Mouse (Mus musculus) T-cell, adult 2 months (primary cell): Measurements from ENCODE around the gene Asl.

ENCODE experiments used
- DNase-seq: peaks from one replicate; pipeline ENCODE4 v3.0.0; 2022; ENCODE audit warnings: low spot score

The Asl gene

DNA sequence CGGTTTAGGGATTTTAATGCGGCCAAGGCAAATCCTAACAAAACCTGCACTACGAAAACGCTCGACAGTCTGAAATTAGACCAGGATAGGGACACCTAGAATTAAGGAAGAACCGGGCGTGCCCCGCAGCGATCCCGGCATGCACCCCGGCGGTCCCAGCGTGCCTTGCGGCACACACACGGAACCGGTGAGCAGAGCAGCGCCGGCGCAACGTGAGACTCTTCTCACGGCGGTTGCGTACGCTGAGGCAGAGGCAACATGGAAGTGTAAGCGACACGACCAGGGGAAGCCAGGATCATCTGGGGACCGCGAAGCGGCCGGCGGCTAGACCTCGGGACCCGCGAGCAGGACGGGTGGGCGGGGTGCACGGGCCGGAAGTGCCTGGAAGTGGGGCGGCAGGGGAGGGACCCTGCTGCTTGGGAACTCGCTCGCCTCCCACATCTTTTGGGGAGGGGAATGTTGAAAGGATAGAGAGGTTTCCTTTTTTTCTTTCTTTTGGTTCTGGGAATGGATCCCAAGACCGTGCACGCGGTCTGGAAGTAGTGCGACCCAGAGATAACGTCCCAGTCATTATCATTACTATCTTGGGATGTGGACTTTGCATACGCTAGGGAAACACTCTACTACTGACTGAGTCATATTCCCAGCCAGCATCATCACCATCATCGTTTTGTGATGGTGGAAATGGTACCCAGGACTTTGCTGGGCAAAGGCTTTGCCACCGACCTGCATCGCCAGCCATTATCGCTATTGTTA lies at the start of gene Asl, which contains the start of gene Crcp:
TSS of gene Asl (minus strand) at position 106 of the 756 bp plus-strand sequence.
TSS of gene Crcp (plus strand) at position 149 of the 756 bp plus-strand sequence.
- peak; percentile 80 for DNase-seq

DNA sequence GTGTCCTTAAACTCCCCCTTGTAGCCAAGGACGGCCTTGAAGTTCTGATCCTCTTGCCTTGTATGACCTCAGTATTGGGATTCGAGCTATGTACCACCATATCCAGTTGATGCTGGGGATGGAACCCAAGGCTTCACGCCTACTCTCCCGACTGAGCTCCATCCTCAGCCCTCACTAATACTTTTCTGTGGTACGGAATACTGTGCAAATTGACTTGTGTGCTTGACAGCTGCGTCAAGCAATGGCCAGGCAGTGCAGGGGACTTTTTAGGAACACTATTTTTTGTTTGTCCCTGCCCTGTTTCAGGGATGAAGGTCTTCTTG lies 49.7 kb upstream of the Asl start:
- DNase-seq, result no peak

DNA sequence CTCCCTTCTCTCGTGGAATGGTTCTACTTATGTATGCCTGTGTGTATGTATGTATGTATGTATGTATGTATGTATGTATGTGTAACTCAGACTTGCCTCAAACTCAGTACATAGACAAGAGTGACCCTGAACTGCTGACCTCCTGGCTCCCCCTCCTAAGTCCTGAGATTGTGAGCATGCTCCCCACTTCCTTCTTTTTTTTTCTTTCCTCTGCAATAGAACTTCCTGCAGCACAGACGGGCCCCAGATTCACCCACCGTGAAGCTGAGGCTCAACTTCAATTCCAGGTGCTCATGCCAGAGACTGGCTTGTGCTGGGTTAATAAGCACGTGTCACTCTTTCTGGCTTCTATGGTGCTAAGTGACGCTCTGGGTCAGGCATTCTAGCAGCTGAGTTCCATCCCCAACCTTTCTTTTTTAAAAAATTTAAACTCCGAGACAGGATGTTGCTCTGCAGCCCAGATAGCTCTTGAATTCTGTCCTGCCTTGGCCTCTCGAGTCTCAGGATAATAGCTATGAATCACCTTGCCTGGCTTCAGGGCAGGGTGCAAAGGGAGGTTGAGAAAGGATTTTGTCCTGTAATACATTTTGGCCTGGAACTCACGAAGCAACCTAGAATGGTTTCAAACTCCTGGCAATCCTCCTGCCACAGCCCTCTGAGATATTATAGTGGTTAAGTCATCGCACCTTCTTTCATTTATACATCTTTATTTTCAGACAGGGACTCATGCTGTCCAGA lies 49.2 kb upstream of the Asl start:
- DNase-seq, result no peak

DNA sequence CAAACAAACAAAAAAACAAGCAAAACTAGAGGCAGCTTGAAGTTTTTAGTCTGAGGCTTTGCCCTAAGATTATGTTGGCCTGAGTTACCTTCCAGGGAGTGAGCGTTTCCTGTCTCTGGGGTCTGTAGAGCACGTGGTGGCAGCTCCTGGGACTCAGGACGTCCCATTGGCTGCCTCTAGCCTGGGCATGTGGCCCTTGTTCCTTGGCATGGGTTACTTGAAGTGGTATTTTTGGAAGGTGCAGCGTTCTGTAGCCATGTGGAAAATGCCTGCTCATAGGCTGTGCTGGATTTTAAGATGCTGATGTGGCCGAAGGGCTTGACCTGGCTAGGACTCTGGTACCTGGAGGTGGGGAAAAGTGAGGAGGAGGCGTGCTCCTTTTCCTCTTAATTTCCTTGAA lies 47.3 kb upstream of the Asl start:
- no peak for DNase-seq

DNA sequence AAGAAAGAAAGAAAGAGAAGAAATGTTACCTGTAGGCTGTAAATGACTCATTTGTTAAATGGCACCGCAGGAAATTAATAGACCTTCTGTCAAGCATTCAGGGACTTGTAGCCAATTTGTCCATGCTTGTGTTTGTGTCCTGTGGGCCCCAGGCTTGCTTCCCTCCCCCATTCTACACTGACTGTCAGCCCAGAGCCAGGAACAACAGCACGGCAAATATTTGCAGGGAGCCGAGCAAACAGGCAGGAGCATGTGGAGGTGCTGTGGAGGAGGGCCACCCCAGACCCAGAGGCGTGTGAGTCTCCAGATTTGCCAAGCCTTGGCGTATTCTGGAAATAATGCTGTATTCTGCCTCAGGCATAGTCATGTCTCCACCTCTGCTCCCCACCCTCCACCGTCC lies 45.4 kb upstream of the Asl start:
- DNase-seq, result no peak

DNA sequence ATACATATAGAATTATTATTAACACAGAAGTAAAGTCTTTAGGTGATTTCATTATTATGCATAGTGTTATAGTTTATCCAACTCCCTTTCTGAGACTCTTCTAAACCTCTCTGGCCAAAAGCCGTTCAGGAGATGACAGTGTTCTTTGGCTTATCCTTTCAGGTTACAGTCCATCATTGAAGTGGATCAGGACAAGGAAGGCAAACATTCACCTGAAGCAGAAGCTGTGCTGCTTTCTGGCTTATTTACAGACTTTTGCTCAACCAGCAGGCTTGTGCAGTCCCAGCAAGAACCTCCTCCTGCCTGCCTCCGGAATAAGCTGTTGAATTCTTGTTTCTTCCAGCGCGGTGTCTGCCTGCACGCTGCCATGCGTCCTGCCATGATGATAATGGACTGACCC lies 44.0 kb upstream of the Asl start, which contains the start of gene Tpst1:
TSS of gene Tpst1 (plus strand) at position 301 of the 400 bp plus-strand sequence.
- DNase-seq, result no peak

DNA sequence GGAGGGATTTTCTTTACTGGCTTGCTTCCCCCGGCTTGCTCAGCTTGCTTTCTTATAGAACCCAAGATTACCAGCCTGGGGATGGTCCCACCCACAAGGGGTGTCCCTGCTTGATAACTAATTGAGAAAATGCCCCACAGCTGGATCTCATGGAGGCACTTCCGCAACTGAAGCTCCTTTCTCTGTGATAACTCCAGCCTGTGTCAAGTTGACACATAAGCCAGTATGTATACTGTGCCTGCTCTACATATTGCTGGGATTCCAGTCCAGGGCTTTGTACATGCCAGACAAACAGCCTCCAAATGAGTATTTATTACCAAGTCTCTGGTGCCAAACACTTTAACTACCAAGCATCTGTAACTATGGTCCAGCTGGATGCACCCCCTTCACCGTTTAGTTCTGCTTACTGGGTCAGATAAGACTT lies 38.8 kb upstream of the Asl start:
- no peak for DNase-seq

DNA sequence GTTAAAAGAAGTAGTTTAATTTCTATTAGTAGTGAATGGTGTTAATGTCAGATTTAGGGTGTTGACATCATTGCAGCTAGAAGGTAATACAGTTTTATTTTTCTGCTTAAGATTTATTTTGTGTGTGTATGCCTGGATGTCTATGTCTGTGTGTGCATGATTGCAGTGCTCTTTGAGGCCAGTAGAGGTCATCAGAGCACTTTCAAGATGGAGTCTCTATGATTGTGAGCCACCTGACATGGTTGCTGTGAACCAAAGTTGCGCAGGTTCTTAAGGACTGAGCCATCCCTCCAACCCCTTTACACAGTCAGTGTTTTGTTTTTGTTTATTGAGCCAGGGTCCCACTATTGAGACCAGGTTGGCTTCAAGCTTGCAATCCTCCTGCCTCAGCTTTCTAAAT lies 36.5 kb upstream of the Asl start:
- DNase-seq, result no peak

DNA sequence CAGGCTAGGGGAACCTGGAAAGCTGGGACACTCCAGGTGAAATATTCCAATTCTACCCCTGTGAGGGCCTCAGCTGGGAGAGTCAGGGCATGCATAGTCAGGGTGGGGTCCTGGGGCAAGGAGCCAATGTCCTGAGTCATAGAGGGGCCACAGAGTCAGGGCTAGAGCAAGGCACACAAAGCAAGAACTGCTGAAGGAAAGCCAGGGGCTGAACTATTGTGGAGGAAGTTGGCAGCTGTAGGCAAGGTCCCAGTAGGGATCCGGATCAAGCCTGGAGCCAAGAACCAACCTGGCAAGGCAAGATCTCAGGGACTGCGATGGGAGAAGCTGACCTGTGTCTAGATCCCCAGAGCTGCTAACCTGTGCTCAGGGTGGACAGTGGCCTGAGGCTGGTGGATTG lies 34.7 kb upstream of the Asl start:
- DNase-seq, result no peak

DNA sequence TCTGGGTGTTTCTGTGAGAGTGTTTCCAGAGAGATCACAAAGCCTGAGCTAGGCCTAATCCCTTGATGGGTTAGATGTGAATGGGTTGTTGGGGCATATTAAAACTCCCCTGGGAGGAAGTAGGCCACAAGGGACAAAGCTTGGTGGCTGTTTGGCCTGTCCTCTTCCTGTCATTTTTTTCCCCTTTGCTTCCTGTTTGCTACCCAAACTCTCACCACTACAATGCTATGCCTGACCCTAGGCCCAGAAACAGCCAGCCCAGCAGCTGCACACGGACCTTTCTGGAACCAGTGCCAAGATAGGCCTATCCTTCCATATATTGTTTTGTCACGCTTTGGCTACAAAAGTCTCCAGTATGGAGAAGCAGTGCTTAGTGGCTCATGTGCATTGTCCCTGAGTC lies 33.0 kb upstream of the Asl start:
- DNase-seq, result no peak

DNA sequence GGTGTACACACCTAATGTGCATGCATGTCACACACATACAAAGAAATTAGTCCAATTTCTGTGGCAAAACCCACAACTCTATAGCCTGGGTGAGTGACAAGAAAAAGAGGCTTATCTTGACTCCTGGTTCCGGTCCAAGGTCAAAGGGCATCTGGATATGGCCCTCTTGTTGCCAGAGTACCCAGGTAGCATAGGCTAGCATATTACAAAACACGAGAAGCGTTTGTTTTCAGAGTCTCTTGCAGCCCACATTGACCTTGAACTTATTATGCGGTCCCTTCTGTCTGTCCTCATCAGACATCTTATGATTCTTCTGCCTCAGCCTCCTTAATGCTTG lies 31.2 kb upstream of the Asl start:
- DNase-seq, result no peak

DNA sequence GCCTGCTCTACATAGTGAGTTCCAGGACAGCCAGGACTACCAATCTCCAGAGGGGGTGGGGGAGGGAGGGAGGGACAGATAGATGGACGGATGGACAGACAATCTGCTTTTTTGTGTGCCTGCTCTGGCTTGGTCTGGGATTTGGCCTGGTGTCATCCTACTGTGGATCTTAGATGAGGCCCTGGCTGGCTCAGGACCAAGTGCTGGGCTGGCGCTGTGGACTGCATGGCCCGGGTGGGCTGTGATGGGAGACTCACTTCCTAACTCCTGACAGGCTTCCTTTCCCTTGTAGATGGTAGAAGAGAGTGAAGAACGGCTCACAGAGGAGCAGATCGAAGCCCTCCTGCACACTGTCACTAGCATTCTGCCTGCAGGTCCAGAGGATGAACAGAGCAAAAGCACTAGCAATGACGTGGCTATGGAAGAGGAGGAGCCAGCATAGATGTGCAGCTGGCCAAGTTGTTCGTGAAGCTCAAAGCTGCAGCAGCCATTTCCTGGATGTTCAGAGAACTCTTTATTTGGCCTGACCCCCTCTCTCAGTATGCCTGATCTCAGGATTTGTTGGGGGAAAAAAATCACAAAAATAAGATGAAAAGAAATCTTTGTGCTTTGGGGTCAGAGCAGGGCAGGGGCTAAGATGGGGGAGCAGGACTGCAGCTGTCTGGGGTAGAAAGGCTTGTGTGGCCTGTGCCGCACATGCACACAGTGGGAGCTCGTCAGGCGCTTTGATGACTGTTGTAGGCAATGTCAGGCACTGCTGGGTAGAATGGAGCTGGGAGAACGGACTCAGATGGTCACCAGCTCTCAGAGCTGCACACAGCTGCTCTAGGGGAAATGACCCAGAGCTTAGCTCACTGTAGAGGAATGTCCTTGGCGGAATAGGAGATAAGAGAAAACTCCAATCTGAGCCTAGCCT lies 30.6 kb upstream of the Asl start:
- no peak for DNase-seq

DNA sequence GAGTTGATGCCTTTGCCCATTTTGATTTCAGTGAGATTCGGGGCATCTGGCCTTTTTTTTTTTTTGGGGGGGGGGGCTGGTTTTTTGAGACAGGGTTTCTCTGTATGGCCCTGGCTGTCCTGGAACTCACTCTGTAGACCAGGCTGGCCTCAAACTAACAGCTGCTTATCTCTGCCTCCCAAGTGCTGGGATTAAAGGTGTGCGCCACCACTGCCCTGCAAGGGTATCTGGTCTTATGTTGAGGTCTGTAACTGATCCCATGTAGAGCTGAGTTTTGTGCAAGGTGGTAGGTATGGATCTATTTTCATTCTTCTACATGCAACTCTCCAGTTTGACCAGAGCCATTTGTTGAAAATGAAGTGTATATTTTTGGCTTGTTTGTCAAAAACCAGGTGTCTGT lies 27.3 kb upstream of the Asl start:
- DNase-seq, result no peak

DNA sequence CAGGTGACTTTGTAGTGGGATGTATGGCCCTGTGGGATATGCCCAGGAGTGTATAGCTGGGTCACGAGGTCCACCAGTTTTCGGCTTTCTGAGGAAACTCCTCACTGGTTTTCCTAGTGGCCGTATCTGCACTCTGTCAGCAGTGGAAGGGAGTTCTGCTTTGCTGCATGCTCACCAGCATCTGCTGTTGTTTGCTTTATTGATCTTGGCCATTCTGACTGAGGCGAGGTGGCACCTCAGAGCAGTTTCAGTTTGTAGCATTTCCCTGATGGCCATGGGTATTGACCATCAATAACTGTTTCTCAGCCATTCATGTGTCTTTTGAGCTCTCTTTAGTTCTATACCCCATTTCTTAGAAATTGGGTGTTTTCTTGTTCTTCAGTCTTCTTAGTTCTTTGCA lies 26.6 kb upstream of the Asl start:
- DNase-seq, result no peak

DNA sequence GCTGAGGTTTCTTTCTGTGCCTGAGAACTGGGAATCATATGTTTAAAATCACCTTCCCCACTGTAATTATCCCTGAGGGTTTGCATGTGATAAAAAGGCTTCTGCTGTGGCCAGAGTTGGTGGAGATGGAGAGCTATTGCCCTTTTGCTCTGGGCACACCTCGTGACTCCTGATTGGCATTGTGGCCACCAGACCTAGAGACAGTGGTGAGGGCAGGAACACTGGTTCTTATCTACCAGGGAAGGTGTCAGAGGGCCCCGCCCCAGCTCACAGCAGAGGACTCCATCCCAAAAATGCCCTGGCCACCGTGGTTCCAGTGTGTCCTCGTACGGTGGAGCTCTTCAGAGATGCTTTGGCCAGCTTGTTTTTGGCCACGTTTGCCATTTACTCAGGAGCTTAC lies 23.9 kb upstream of the Asl start:
- no peak for DNase-seq

DNA sequence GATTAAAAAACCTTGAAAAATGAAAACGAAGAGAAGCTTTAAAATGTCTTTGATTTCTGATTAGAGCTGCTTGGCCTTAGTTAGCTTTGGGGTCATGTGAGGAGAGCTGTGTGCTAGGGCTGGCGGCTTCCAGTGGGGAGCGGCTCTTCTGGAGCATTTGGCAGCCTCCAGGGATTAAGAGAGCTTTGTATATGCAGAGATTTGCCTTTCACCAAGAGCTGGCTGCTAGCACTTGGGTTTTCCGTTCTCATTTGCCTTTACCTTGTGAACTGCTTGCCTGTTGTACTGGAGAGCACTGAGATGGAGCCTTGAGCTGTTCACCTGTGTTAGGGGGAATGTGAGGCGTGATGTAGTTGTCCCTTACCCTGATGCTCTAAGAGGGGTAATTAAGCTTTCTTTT lies 23.5 kb upstream of the Asl start:
- no peak for DNase-seq

DNA sequence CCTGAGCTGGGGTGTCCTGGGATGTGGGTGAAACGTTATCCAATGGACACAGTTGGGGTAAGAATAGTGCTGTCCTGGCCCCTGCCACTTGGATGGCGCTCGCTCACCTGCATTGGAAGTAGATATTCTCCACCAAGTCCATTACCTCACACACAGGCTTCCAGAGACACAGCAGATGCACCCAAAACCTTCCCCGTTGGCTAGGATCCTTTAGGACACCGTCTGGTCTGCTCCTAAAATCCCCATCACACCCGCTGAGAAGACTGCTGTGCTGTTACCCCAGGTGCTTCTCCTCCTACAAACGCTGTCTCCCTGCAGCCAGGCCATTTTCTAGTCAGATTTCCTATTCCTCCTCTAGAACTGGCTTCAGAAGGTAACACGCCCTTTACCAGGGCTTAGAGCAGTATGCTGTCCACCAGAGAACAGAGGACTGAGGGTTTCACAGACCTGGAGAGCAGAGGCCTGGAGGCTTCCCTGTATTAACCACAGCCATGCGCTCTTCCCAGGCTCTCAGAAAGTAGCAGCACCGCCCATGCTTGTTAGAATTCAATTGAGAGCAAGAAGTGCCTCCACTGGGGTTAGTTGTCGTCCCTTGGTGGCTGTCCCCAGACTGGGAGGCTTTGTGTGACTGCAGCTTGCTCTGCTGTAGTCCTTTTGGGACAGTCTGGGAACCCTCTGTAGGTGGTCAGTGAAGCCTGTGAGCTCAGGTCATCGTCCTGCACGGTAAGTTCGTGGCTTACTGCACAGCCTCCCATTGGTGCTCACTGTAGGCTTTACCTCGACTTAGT lies 22.2 kb upstream of the Asl start:
- DNase-seq, result no peak

DNA sequence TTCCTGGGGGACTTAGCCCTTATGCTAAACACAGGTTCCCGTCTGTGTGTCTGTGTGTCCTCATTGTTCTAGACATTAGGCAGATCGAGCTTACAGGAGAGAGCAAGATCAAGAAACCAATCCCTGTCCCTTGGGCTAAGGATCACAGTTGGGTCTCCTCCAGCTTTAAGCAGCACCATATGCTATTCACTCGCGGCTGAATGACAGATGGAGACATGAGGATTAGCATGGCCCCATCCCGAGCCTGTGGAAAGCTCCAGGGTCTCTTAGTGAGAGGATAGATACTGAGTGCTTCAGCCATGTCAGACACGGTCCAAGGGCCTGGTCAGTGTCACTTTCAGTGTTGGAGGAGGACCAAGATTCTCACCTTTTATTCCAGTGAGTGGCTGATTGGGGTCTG lies 21.4 kb upstream of the Asl start:
- no peak for DNase-seq

DNA sequence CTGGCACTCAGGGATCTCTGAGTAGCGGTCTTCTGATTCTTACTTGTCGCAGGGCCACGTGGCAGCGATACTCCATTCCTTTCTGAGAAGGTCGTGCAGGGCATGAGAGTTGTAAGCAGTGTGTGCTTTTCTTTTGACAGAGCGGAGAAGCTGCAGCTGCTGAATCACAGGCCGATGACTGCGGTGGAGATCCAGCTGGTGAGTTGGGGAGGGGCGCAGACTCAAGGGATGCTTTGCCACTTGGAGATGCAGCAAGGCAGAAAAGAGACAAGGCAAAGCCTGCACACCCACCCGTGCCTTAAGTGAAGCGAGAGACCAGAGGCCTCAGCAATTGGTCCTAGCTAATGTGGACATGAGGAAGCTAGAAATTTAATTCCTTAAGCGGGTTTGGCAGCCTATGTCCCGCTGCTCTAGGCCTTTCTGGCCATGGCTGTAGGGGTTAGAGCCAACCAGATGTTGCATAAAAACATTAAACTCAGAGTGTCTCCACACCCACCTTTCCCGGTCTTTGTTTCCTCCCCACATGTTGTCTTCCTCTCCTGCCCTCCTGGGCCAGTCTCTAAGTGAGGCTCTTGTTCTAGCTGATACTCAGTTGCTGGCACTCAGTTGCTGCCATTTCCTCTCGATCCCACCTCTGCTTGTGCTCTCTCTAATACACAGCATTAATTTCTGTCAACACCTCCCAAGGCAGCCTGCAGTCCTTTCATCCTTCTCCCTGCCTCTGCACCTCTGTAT lies 19.9 kb upstream of the Asl start:
- no peak for DNase-seq

DNA sequence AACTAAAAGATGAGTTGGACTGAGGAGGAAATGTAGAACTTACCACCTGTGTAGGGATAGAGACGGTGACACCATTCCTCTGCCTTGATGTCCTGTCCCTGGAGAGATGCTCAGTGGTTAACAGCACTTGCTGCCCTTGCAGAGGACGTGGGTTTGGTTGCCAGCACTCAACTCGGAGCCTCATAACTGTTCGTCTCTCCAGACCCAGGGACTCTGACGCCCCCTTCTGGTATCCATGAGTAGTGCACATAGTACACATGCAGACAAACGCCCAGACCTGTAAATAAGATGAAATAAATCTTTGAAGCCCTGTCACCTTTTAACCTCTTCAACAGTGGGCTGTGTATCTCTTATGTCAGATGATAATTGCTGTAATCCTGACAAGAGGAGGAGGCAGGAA lies 18.0 kb upstream of the Asl start:
- DNase-seq, result no peak

DNA sequence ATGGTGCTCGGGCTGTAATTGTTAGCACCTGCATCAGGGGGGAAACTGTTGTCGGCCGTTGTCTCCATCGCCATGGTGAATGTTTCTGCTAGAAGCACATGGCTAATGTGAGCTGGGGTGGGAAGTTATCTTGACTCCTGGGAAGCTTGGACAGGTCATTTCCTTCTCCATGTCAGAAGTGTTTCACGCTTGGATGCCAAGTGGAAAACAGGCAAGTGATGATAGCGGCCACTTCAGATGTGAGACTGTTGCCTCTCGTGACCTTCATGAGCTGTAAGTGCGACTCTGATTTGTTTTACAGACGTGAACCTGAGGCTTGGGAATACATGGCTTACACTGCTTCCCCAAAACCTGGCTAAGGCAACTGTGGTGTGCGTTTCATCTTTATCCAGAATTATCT lies 17.5 kb upstream of the Asl start:
- DNase-seq, result no peak
